Mouse (Mus musculus) gastrocnemius, adult 18-20 months (tissue): ENCODE measurements around the gene F11r. TPM values are rescaled to one million over a fixed set of nuclear protein-coding genes. Genes with fewer than 3 reads are reported as not detected.

Experiments
- DNase-seq: peaks from one replicate; pipeline ENCODE4 v3.0.0; 2021; ENCODE audit warnings: low spot score
- total RNA-seq, 2 experiments: library from RNA; stranded (reverse); gene quantifications; 2 replicates each; pipeline ENCODE4 v1.2.3; 2021

Gene F11r
- total RNA-seq, 2 experiments from 2014 or later: 3.7 to 7.0 TPM

DNA sequence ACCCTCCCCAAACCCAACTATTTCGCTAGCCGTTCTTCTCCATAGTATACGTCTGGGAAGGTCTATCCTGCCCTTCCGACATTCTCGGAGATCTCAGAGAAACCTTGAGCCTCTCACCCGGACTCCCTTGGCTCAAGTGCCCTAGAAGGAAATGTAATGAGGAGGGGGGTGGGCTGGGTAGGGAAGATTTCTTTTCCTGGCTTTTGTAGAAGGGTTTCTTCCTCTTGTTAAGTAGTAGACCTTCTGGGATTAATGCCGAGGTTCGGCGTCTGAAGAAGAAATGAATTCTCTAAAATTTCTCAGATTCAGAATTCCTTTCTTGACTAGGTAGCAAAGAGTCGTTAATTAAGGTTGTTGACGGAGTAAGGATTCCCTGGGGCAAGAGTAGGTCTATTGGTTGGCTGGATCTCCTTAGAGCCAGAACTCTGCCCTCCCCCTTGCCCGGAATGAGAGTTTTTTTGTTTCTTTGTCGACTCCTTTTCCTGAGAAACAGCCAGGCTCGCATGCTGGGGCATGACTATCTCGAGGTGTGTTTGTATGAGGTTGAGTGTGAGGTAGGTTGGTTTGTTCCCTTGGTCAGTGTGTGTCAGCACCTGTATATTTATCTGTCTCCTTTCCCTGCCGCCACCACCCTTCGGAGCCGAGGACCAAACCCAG lies 807 bp downstream of the F11r start:
- no peak for DNase-seq

DNA sequence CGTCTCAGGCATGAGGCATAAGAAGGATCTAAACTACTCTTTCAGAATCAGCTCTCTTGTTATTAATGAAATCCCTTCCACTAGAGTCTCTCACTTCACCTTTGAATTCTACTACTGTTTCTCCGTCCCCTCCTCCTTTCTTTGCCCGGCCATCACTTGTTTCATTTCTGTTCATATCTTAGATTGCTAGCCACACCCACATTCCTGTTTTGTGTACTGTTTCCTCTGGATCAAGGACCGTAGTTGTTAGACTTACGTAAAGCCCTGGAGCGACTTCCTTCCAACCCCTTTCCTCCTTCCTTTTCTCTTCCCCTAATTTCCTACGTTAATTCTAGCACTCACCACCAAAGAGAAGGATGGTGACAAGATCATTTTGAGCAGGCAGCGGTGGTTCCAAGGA lies 1.7 kb downstream of the F11r start:
- DNase-seq: no peak

DNA sequence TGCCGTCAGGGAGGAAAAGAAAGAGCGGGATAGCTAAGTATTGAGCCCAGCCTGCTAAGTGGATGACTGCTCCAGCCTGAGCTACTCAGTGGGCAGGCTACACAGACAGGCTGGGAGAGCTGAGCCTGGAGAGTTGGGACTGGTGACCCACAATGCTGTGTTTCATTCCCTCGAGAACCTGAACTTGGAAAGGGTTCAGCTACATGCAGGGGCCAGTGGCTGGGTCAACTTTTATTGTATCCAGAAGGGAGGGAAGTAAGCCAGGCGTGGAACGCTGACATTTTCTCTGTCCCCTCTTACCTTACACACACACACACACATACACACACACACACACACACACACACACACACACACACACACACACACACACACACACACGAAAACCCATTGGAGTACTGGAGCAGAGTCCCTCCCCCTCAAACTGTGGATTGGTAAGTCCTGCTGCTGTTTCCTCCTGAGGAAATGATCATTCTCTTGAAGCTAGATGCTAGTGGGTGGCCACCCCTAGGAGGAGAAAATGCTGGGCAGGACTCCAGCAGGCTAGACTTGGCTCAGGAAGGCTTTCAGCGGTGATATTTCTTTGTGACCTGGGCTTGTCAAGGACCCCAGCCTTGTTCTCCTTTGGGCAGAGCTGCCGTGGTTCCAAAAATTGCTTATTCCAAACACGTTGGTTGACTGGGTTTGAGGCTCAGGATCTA lies 2.8 kb downstream of the F11r start:
- peak; percentile 25 for DNase-seq

DNA sequence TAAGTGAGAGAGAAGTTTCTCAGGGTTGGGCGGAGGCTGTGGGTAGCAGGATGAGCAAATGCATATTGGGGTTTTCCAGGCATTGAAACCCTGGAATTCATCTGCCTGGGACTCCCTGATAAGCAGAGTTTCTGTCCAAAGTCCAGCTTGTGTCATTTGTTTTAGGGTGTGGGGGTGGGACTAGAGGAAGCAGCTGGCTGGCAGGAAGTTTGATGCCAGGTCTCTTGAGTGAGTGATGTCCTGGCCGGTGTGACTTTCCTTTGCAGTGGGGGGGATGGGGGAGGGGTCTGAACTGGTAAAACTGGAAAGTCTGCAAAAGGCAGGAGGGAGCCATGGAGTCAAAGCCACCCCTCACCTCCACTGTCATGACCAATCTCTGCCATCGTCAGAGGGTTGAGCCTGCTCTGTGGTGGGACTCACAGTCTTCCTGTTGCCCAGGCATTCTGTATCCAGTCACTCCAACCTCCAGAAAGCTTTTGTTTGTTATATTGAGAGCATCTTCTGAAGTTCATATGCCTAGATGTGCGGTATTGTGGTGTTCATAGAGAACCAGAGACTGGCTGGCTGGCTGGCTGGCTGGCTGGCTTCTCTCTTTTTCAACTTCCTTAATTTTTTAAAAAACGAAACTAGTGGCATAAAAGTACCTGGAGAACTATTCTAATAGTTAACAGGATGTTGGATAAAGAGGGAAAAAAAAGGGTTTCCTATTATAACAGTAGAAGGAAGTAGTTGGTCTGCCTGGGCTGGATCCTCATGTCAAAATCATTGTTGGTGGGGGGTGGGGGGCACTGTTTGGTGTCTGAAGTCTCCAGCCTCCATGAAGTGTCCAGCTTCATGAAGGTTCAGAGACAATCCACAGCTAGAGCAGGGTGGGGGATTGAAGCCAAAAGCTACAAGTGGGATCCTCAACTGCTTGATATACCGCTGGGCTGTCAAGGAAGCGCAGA lies 4.4 kb downstream of the F11r start:
- no peak for DNase-seq

DNA sequence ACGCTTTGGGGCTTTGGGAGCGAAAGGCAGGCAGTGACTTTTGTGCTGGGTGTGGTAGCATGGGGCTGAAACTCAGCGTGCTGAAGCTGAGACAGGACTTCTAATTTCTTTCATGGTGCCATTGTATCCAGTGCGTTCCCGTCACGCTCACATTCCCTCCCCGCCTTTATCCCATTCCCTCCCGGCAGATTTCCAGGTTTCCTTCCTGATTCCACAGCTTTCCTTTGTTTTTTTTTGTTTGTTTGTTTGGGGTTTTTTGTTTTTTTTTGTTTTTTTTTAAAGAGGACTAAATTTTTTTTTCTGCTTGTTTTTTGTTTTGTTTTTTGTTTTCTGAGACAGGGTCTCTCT lies 5.1 kb downstream of the F11r start:
- no peak for DNase-seq

DNA sequence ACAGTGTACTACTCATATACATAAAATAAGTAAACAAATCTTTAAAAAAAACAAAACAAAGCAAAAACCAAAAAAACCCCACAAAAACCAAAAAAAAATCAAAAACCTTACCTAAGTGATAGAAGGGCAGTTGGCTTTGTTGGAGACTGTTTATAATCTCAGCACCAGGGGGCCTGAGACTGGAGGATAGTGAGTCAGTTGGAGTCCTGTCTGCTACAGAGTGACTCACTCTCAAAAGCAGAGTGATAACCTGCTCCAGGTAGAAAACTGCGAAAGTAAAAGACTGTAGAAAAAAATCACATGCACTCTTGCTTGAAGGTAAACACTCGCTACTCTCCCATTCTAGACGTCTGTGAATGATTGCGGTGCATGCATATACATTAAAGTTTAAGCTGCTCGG lies 7.7 kb downstream of the F11r start:
- no peak for DNase-seq

DNA sequence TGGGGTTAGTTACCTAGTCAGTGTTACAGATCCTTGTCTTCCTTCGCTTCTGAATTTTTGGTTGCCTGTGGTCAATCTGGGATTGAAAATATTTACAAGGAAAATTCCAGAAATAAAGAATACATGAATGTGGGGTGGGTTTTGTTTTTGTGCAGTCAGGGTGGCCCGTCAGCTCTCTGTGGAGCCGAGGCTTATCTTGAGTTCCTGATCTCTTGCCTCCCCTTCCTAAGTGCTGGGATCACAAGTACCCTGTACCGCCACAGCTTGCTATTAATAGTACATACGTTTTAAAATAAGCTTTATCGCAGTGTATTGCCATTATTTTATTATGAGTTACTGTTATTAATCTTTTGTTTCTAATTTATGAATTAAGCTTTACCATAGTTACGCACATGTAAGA lies 9.5 kb downstream of the F11r start:
- DNase-seq: no peak

DNA sequence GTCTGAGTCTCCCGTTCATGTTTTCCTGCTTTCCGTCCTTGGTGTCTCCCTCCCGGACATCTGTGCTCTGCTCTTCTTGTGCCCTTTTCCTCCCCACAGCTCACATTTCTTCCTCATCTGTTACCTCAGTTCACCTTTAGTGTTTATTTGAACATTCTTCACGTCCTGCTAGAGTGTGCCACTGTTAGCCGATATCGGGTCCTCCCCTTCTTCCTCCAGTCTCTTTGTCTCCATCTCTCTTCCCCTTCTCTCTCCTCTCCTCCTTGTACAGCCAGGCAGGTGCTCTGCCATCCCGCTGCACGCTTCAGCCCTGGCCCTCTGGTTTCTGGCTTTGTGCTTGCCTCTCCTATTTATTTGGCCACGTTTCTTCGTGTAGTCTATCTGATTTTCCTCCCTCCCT lies 10.4 kb downstream of the F11r start:
- DNase-seq: no peak

DNA sequence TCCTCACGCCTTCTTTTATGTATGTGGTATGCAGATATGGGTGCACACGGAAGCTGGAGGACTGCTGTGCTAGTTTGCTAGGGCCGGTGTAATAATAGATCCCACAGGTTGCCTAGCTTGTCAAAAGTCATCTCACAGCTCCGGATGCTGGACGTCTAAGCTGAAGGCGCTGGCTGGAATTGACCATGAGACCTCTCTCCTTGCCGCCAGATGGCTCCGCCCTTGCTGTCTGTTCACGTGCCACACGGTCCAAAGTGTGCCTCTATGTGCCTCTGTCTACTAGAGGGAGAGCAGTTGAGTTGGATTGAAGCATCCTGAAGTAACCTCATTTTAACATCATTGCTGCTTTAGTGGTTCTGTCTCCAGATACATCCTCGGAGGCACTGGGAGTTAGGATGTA lies 12.7 kb downstream of the F11r start:
- no peak for DNase-seq

DNA sequence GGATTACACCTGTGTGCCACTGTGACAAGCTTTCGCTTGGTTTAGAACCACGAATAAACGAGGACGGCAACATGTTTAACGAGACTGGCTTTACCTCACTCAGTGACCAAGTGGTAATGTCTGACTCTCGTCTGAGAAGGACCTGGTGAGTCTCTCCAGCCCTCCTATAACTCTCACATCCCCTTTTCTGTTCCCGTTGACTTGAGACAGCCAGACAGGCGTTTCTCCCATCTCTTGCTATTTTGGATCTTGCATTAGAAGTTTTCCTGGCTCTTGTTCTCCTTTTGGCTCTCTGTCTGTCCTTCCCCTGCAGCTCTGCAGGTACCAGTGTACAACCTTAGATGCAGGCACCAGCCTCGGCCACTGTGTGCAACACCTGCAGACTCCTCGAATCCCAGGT lies 13.7 kb downstream of the F11r start:
- DNase-seq: no peak

DNA sequence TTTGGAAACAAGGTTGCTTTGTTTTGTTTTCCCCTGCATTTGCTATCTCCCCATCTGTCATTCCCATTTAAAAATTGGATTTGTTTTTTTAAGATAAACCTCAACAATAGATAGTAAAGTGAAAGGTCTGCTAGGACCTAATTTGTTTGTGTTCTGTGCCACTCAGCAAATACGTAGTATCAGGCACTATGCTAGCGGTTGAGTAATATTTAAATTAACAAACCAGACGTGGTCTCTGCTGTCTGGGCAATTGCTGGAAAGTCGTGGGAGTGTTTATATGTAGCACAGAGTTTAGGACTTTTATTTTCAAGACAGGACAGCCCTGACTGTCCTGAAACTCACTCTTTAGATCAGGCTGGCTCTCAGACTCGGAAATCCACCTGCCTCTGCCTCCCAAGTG lies 15.2 kb downstream of the F11r start:
- no peak for DNase-seq

DNA sequence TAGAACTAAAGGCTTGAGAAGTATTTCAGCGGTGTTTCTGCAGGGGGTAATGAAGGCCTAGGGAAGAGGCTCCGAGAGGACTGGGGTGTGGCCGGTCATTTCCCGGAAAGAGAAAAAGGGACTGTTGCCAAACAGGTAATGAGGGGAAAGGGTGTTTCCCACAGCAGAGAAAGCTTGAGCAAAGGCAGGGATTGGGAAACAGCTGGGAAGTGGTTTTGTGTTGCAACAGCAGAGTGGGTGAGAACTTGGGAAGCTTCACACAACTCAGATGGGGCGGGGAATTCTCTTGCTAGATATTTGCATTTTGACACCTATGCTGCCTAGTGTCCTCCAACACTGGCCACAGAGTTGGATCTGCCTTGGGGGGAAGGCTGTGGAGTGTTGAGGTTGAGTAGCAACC lies 15.6 kb downstream of the F11r start:
- DNase-seq: no peak

DNA sequence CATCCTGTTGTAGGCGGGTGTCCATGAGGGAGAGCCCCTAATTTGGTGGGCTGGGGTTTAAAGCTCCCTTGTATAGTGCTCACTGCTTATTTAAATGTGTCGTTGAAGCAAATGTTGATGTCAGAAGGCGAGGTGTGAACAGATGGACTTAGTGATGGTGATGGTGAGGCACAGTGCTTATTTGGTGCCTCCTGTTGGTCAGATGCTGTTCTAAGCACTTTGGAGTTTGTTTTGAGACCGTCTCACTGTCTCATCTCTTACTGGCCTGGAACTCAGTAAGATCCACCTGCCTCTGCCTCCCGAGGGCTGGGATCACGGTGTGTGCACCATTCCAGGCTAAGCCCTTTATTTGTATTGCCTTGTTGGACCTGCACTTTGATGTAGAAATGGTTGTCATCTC lies 17.6 kb downstream of the F11r start:
- no peak for DNase-seq

DNA sequence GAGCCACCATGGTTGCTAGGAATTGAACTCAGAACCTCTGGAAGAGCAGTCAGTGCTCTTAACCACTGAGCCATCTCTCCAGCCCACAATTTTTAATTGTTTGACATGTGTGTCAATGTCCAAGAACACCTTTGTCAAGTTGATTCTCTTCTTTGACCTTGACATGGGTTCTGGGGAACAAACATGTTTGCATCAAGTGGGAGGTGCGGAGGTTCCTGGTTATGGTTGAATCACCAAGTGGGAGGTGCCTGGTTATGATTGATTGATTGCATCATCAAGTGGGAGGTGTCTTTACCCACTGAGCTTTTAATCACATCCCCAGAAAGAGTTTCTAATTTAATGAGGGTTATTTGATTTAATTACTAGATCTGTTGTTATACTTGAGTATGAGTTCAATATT lies 20.2 kb downstream of the F11r start:
- DNase-seq: no peak

DNA sequence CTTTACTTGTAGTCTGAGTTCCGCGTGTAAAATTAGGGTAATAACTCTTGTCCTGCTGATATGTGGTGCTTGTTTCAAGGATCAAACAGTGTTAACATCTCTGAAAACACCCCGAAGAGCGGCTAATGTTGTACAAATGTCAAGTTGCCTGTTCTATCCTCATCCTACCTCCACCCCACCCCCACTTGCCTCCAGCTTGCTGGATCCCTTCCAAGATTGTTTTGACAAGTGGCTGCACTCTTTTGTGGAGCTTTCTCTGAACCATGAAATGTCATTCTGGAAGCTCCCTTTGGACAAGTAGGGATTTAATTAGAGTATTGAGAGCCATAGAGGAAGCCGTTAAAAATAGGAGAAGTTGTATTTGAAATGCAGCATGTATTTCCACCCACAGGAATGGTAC lies 22.5 kb downstream of the F11r start:
- DNase-seq: no peak

DNA sequence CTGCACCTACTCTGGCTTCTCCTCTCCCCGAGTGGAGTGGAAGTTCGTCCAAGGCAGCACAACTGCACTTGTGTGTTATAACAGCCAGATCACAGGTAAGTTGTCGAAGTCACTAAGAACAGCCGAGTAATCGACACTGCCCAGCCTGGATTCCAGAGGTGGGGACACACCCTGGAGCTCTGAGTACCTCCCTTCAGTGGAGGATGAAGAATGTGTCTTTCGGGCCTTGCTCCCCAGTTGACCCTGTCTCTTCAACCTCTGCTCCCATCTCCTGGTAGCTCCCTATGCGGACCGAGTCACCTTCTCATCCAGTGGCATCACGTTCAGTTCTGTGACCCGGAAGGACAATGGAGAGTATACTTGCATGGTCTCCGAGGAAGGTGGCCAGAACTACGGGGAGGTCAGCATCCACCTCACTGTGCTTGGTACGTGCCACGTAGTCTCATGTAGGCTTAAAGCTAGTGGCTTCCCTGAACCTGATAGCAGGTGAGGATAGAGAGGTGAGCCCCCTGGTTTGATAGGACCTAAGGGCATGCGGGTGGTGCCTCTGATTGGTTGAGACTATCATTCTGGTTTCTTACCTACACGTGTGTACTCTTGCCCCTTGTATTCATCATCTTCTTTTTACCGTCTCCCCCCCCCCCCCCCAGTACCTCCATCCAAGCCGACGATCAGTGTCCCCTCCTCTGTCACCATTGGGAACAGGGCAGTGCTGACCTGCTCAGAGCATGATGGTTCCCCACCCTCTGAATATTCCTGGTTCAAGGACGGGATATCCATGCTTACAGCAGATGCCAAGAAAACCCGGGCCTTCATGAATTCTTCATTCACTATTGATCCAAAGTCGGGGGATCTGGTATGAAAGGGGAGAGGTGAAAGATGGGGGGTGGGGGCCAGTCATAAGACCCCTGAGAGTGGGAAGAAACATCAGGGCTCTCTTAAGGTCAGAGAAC lies 23.5 kb downstream of the F11r start:
- no peak for DNase-seq

DNA sequence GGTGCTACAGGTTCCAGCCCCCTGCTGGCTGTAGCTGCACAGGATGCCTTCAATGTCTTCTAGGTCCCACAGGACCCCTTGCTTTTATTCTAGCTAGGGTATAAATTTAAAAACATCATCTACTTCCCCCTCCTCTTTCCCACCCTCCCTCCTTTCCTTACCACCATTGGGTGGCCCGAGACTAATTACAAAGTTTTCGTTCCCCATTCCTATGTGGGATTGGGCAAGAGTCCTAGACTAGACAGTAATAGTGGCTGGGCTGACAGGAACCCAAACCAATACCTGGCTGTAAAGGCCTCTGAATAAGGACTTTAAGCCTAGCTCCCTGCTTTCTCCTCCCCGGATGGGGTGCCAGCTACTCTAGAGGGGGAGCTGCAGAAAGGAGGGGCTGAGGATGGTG lies 25.8 kb downstream of the F11r start:
- no peak for DNase-seq

DNA sequence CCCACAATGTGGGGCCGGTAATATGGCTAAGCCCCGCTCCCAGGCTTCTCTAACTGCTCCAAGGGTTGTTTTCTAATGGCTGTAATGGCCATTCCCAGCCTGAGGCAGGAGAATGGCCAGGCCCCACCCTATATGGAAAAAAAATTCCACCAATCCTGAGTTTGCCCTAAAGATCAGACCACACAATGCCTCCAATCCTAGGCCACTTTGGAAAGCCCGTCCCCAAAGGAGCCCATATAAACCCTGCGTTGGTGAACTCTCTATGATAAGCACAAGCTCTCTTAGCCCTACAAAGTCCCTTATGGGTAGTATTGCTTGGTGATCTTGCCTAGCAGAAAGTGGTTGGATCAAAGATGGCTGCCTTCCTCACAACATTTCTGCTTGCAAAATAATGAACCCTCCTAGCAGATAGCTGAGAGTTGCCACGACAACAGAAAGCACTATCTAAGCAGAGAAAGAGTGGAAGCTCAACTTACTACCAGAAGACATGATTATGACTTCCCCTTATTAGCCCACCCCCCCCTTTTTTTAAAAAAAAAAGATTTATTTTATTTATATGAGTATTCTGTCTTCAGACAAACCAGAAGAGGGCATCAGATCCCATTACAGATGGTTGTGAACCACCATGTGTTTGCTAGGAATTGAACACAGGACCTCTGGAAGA lies 28.5 kb downstream of the F11r start:
- no peak for DNase-seq

DNA sequence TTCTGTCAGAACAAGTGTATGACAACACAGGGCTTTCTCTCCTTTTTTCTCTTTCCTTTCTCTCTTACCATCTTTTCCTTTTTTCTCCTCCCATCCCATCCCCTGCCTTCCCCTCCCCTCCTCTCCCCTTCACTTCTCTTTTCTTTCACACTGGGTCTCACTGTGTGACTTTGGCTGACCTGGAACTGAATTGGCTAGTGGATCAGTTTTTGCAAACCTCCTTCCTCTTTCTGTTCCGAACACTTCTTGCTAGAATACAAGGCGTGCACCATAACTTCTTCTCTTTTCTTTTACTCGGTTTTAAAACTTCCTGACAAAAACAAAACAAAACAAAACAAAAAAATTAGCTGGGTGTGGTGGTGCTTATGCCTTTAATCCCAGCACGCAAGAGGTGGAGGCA lies 29.2 kb downstream of the F11r start:
- DNase-seq: no peak

DNA sequence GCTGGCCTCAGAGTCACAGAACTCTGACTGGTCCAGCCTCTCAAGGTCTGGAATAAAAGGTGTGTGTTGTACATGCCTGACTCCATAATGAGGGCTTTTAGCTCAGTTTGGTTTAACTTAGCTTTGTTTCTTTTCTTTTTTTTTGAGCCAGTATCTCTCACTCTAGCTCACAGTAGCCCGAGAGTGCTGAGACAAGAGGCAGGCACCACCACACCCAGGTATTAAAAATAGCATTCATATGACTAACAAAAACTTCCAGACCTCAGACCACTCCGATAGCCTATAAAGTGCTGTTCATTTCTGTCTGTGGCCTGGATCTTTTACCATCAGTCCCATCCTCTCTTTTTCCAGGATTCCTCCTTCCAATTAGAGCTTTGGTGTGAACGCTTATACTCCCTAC lies 32.3 kb downstream of the F11r start:
- DNase-seq: no peak

DNA sequence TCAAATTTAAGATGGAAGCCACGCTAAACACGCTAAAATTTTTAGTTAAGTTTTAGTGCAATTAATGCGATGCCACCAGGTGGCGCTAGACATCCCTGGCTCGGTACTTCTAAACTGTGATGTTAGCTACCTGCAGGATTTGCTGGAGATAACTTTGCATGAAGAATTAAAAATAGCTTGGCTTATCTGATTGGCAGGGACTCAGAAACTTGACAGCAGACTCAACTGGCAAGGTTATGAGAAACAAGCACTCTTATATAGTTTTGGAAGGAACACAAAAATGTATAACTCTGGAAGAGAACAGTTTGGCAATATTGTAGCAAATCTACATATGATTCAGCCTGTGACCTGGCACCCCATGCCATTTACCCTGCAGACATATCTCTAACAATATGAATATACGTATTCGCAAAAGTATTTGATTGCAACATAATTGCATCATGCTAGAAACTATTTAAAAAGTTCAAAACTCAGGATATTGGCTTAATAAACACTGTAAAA lies 33.1 kb downstream of the F11r start:
- peak; percentile 39 for DNase-seq
